Mouse (Mus musculus) kidney, adult 2 months (tissue): ENCODE data around the gene Zc3h12d.
A peak's percentile ranks its signal among the peaks of the same experiment; 100 is the strongest.

ENCODE experiments used
- CTCF ChIP-seq: fragments of 200-500 bp; conservative IDR thresholded peaks from 2 replicates; pipeline ENCODE4 v1.5.1; 2011; ENCODE audit warnings: low read depth, mild to moderate bottlenecking, control low read depth, low read length, moderate library complexity, mixed read lengths; ENCODE audit not compliant: insufficient read depth, insufficient read length
- POLR2A ChIP-seq: fragments of 200-500 bp; IDR thresholded peaks from one replicate; pipeline ENCODE4 v1.6.1; 2011; ENCODE audit warnings: low read depth, low read length, control low read depth

GRCm38 (mm10) chr10:7809937-7810336 is 22.3 kb upstream of the Zc3h12d start:
- TF ChIP-seq CTCF (peak; percentile 40), POLR2A (no peak)
